Mouse (Mus musculus): ENCODE data around the gene Mtmr3.

DNA sequence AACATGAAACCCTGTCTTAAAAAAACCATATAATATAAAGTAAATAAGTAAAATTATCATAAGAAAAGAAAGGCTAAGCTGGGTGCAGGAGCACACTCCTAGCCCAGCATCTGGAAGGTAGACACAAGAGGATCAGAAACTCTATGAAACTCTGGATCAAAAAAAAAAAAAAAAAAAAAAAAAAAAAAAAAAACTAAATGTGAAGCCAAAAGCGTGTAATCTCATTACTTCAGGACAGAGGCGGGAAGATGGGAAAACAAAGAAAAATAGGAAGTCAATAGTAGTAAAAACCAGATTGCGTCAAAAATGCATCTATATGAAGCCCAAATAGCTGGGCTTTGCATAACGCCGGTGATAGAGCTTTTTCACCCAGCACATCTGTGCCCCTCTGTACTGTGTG lies 7.2 kb upstream of the Mtmr3 start:
- TF ChIP-seq CTCF (IDR thresholded peaks at IDR 0.05) (no peak), EP300 (IDR thresholded peaks at IDR 0.05) (no peak)
